In the genomic region with DNA sequence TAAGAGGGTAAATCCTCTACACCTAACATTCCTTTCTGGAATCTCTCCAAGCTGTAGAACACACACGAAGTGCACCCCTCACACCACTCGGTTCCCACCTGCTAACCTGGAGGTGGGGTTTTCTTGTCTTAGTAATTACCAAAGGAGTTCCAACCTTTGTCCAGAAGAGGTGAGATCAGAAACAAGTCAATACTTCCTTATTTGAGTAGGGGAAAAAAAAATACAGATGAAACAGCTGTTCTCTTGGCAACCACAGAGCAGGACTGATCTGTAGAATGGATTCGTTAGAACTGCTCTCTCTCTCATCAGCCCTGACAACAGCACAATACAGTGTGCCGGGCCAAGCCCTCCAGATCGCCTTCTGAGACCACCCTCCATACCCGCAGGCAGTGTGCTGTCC, we compare ENCODE assay signal across 11 mouse cellular contexts. TPM values are rescaled to one million over a fixed set of nuclear protein-coding genes. Genes with fewer than 3 reads are reported as not detected.
DNase-seq lines count a peak whose midpoint lies in the region; ATAC-seq and TF ChIP-seq lines count a peak whose summit lies in the region.
"Had no signal": no experiment of that assay in that cellular context is flagged by ENCODE, and none has a peak within 500 bp of the region (broad histone marks: within the 10 kb centered on the region; RNA-seq: fewer than 3 reads in every experiment).

No protein-coding gene starts in this region.

- WGBS in forebrain, embryonic 14.5 days = 14% methylated on average over 6 of the region's 6 CpGs
- WGBS in forebrain, embryonic 11.5 days = 50% methylated on average over 6 of the region's 6 CpGs
- WGBS in lung, postnatal 0 days = 23% methylated on average over 6 of the region's 6 CpGs
- 28% methylated on average over 6 of the region's 6 CpGs for WGBS in intestine, embryonic 16.5 days

- H3K27me3 ChIP-seq in forebrain, embryonic 14.5 days (replicated peaks; ENCODE audit: control insufficient read depth, insufficient read depth, low read length) = no peaks in the 10 kb centered on the region
- no peaks in the 10 kb centered on the region for H3K27me3 ChIP-seq in forebrain, embryonic 11.5 days (ENCODE audit: control insufficient read depth, insufficient read depth, low read length)
- no peaks in the 10 kb centered on the region for H3K27me3 ChIP-seq in lung, postnatal 0 days (replicated peaks; ENCODE audit: insufficient read depth, low read length)
- no peaks in the 10 kb centered on the region for H3K27me3 ChIP-seq in intestine, embryonic 16.5 days (replicated peaks; ENCODE audit: control insufficient read depth, insufficient read depth, low read length)

- peaks cover 5% of the 10 kb centered on the region; the same call in 1 of the 2 replicates for H3K4me1 ChIP-seq in forebrain, embryonic 14.5 days (ENCODE audit: control insufficient read depth, insufficient read depth, low read length)
- 0 out of 2 replicates have a peak, but pooled peaks cover 3% of the 10 kb centered on the region for H3K4me1 ChIP-seq in forebrain, embryonic 11.5 days (replicated peaks; ENCODE audit: control insufficient read depth, insufficient read depth, low read length)
- peaks cover 4% of the 10 kb centered on the region; the same call in 1 of the 2 replicates for H3K4me1 ChIP-seq in lung, postnatal 0 days (ENCODE audit: insufficient read depth, low read depth, low read length)
- H3K4me1 ChIP-seq in intestine, embryonic 16.5 days (ENCODE audit: control insufficient read depth, insufficient read depth, low read length) = peaks cover 38% of the 10 kb centered on the region

- H3K9ac ChIP-seq in forebrain, embryonic 14.5 days (ENCODE audit: low read length) = no peak overlapping the region
- no peak overlapping the region for H3K9ac ChIP-seq in forebrain, embryonic 11.5 days (ENCODE audit: low read length)
- H3K9ac ChIP-seq in lung, postnatal 0 days (replicated peaks; ENCODE audit: low read depth) = no peak overlapping the region
- H3K9ac ChIP-seq in intestine, embryonic 16.5 days (ENCODE audit: low read depth, low read length) = no peak overlapping the region

- no peak for TF ChIP-seq CTCF in lung, postnatal 0 days (IDR thresholded peaks at IDR 0.05)

- H3K27ac ChIP-seq in forebrain, embryonic 14.5 days (ENCODE audit: low read depth, low read length) = no peak overlapping the region
- H3K27ac ChIP-seq in forebrain, embryonic 11.5 days (ENCODE audit: low read depth, low read length) = no peak overlapping the region
- H3K27ac ChIP-seq in lung, postnatal 0 days (ENCODE audit: low read length) = no peak overlapping the region
- peak overlapping the region; percentile 75 for H3K27ac ChIP-seq in intestine, embryonic 16.5 days (ENCODE audit: low read length)

- H3K4me2 ChIP-seq in forebrain, embryonic 14.5 days (ENCODE audit: low read length) = no peak overlapping the region
- no peak overlapping the region for H3K4me2 ChIP-seq in forebrain, embryonic 11.5 days (ENCODE audit: low read depth, low read length, severe bottlenecking)
- H3K4me2 ChIP-seq in lung, postnatal 0 days (replicated peaks; ENCODE audit: low read depth, low read length) = 0 out of 2 replicates have a peak overlapping the region, but pooled peaks have one; percentile 38
- H3K4me2 ChIP-seq in intestine, embryonic 16.5 days (ENCODE audit: low read depth, low read length) = no peak overlapping the region

- TF ChIP-seq EP300 in lung, postnatal 0 days (IDR thresholded peaks at IDR 0.05) = no peak

- H3K4me3 ChIP-seq in forebrain, embryonic 14.5 days (ENCODE audit: low read depth, low read length) = no peak overlapping the region
- no peak overlapping the region for H3K4me3 ChIP-seq in forebrain, embryonic 11.5 days (ENCODE audit: low read depth, low read length)
- no peak overlapping the region for H3K4me3 ChIP-seq in lung, postnatal 0 days (ENCODE audit: low read depth, low read length)
- H3K4me3 ChIP-seq in intestine, embryonic 16.5 days (ENCODE audit: low read length) = no peak overlapping the region

- no peaks in the 10 kb centered on the region for H3K9me3 ChIP-seq in forebrain, embryonic 14.5 days (replicated peaks; ENCODE audit: control insufficient read depth, low read length)
- no peaks in the 10 kb centered on the region for H3K9me3 ChIP-seq in forebrain, embryonic 11.5 days (ENCODE audit: control insufficient read depth, low read length)
- no peaks in the 10 kb centered on the region for H3K9me3 ChIP-seq in lung, postnatal 0 days (ENCODE audit: low read length)
- no peaks in the 10 kb centered on the region for H3K9me3 ChIP-seq in intestine, embryonic 16.5 days (ENCODE audit: control insufficient read depth, low read length)

- ATAC-seq in forebrain, embryonic 14.5 days = no peak
- no peak for ATAC-seq in forebrain, embryonic 11.5 days (replicated peaks; ENCODE audit: low FRiP score)
- peak; percentile 30; the same call in 1 of the 2 replicates for ATAC-seq in lung, postnatal 0 days
- ATAC-seq in intestine, embryonic 16.5 days = peak; percentile 74
- ATAC-seq in activated CD4-positive, CD25-positive, alpha-beta regulatory T cell, adult 4 months = no peak

- peak; percentile 36 for DNase-seq in forebrain, embryonic 14.5 days (ENCODE audit: low spot score)
- DNase-seq in forebrain, embryonic 11.5 days (ENCODE audit: low spot score) = no peak
- peak; percentile 43 for DNase-seq in lung, postnatal 0 days (ENCODE audit: low spot score)
- no peak for DNase-seq in lung, postnatal 14 days
- DNase-seq in T-cell, adult 2 months (ENCODE audit: low spot score) = no peak
- no peak for DNase-seq in frontal cortex, postnatal 10 days (ENCODE audit: low spot score in 2 of 2)
- DNase-seq: B cell, adult 2 months; cerebellum, adult 11 months; embryo, embryonic 11 days had no signal

- H3K36me3 ChIP-seq in forebrain, embryonic 14.5 days (ENCODE audit: control insufficient read depth, insufficient read depth, low read length) = no peaks in the 10 kb centered on the region
- no peaks in the 10 kb centered on the region for H3K36me3 ChIP-seq in forebrain, embryonic 11.5 days (ENCODE audit: control insufficient read depth, insufficient read depth, low read length)
- no peaks in the 10 kb centered on the region for H3K36me3 ChIP-seq in lung, postnatal 0 days (ENCODE audit: insufficient read depth, low read length)
- no peaks in the 10 kb centered on the region for H3K36me3 ChIP-seq in intestine, embryonic 16.5 days (ENCODE audit: control insufficient read depth, insufficient read depth, low read length)

RNA-seq across cellular contexts. Expression of a gene that starts 28.6 kb away (rescaled TPM):
- 27.0 and 32.1 TPM in 2 replicates for polyA plus RNA-seq in forebrain, embryonic 14.5 days (2014; fragmentation: Nextera tagmentation; extraction: Ambion mirVana)
- polyA plus RNA-seq in forebrain, embryonic 11.5 days (2014; fragmentation: Nextera tagmentation; extraction: Ambion mirVana) = 40.3 and 40.5 TPM in 2 replicates
- 28.6 and 38.5 TPM in 2 replicates for polyA plus RNA-seq in lung, postnatal 0 days (2015; fragmentation: Nextera tagmentation; extraction: Ambion mirVana)
- polyA plus RNA-seq in intestine, embryonic 16.5 days (2015; fragmentation: Nextera tagmentation; extraction: Ambion mirVana) = 105 and 112 TPM in 2 replicates
- under 1 TPM; 0.89 to 0.93 TPM for polyA plus RNA-seq in activated CD4-positive, CD25-positive, alpha-beta regulatory T cell, adult 4 months (2017; shearing (Covaris generic))

Comparison
In these comparisons a context has a peak if more than half of its experiments do, and no peak if none do; other contexts are left out.
1. DNase-seq: peak in forebrain, embryonic 14.5 days (single experiment) and lung, postnatal 0 days (single experiment); none in forebrain, embryonic 11.5 days (single experiment), lung, postnatal 14 days (single experiment), T-cell, adult 2 months (single experiment) and frontal cortex, postnatal 10 days (0 of 2).
2. ATAC-seq: peak in lung, postnatal 0 days (single experiment) and intestine, embryonic 16.5 days (single experiment); none in forebrain, embryonic 14.5 days (single experiment), forebrain, embryonic 11.5 days (single experiment) and activated CD4-positive, CD25-positive, alpha-beta regulatory T cell, adult 4 months (single experiment).
3. RNA of a gene that starts 28.6 kb away (polyA plus RNA-seq): 105 to 112 TPM in intestine, embryonic 16.5 days, 40.3 to 40.5 TPM in forebrain, embryonic 11.5 days, 28.6 to 38.5 TPM in lung, postnatal 0 days and 27.0 to 32.1 TPM in forebrain, embryonic 14.5 days; 0.89 to 0.93 TPM in activated CD4-positive, CD25-positive, alpha-beta regulatory T cell, adult 4 months; every median in the first group is over 10 times any median in the second.